Mouse (Mus musculus) bone marrow macrophage, adult 2 months (primary cell): Measurements from ENCODE around the gene Cox4i1. TPM values are rescaled to one million over a fixed set of nuclear protein-coding genes. Genes with fewer than 3 reads are reported as not detected.
A peak's percentile ranks its signal among the peaks of the same experiment; 100 is the strongest.

Source experiments
- H3K27ac ChIP-seq: 2 replicates; pipeline ENCODE4 v1.5.1; 2012; ENCODE audit warnings: low read depth, low read length; ENCODE audit not compliant: insufficient read depth
- H3K4me1 ChIP-seq: 2 replicates; pipeline ENCODE4 v1.6.1; 2012; ENCODE audit warnings: low read length; ENCODE audit not compliant: control insufficient read depth, insufficient read depth
- H3K4me3 ChIP-seq: 2 replicates; pipeline ENCODE4 v1.5.1; 2012; ENCODE audit warnings: mild to moderate bottlenecking, low read length, moderate library complexity; ENCODE audit not compliant: insufficient read depth
- CTCF ChIP-seq: IDR thresholded peaks from 2 replicates; pipeline ENCODE4 v1.5.1; 2012; ENCODE audit warnings: low read depth, mild to moderate bottlenecking, low read length, moderate library complexity
- POLR2A ChIP-seq: IDR thresholded peaks from 2 replicates; pipeline ENCODE4 v1.6.1; 2012; ENCODE audit warnings: mild to moderate bottlenecking, low read depth, low read length, borderline replicate concordance
- polyA plus RNA-seq: library from polyadenylated mRNA; stranded (reverse); fragments of >200 nt; gene quantifications from 2 replicates; pipeline ENCODE4 v1.2.4, GENCODE M21; 2012; ENCODE audit not compliant: missing spikeins, insufficient read depth, insufficient read length

The Cox4i1 gene
- polyA plus RNA-seq, 1 experiment = 607 TPM

- H3K27ac ChIP-seq = no peak overlapping the region
- no peak overlapping the region for H3K4me3 ChIP-seq
- TF ChIP-seq POLR2A = no peak
- no peak for TF ChIP-seq CTCF
- no peaks in the 10 kb centered on the region for H3K4me1 ChIP-seq
Measured at GRCm38 (mm10) chr8:120656322-120657052, 11.5 kb upstream of the Cox4i1 start.

GRCm38 (mm10) chr8:120657415-120657814, 10.6 kb upstream of the Cox4i1 start:
- H3K4me1 ChIP-seq = no peaks in the 10 kb centered on the region
- no peak overlapping the region for H3K27ac ChIP-seq
- H3K4me3 ChIP-seq = no peak overlapping the region
- TF ChIP-seq CTCF = no peak
- no peak for TF ChIP-seq POLR2A

- TF ChIP-seq CTCF (no peak), POLR2A (no peak)
- H3K4me3 ChIP-seq = peak overlapping the region; percentile 19; the same call in 1 of the 2 replicates
- H3K27ac ChIP-seq = peak overlapping the region; percentile 23
- H3K4me1 ChIP-seq = peaks cover 29% of the 10 kb centered on the region
Measured at GRCm38 (mm10) chr8:120664566-120664965, 3.5 kb upstream of the Cox4i1 start.

- H3K4me3 ChIP-seq = peak overlapping the region; percentile 99; the same call in 1 of the 2 replicates
- H3K27ac ChIP-seq = no peak overlapping the region
- TF ChIP-seq POLR2A = no peak
- no peak for TF ChIP-seq CTCF
- peaks cover 37% of the 10 kb centered on the region for H3K4me1 ChIP-seq
Measured at GRCm38 (mm10) chr8:120665726-120666455, 2.1 kb upstream of the Cox4i1 start.

GRCm38 (mm10) chr8:120666807-120667470, 1.1 kb upstream of the Cox4i1 start:
- peak overlapping the region; percentile 99 for H3K4me3 ChIP-seq
- 0 out of 2 replicates have a peak overlapping the region, but pooled peaks have one; percentile 13 for H3K27ac ChIP-seq
- no peak for TF ChIP-seq POLR2A
- peaks cover 46% of the 10 kb centered on the region for H3K4me1 ChIP-seq

GRCm38 (mm10) chr8:120668374-120668905, 418 bp downstream of the Cox4i1 start, which contains the start of gene Emc8:
Gene Emc8 (minus strand): TSS chr8:120668573.
- Histone ChIP-seq H3K4me1 (peaks cover 55% of the 10 kb centered on the region), H3K27ac (peak within 1 kb of the TSS; percentile 75), H3K4me3 (peak within 1 kb of the TSS; percentile 99)
- no peak for TF ChIP-seq POLR2A
- no peak for TF ChIP-seq CTCF

GRCm38 (mm10) chr8:120671775-120672174, 3.8 kb downstream of the Cox4i1 start:
- H3K27ac ChIP-seq = no peak overlapping the region
- TF ChIP-seq CTCF (no peak), POLR2A (no peak)
- peaks cover 31% of the 10 kb centered on the region for H3K4me1 ChIP-seq
- no peak overlapping the region for H3K4me3 ChIP-seq

- TF ChIP-seq POLR2A = no peak
- no peak for TF ChIP-seq CTCF
- H3K4me3 ChIP-seq = no peak overlapping the region
- H3K27ac ChIP-seq = no peak overlapping the region
- H3K4me1 ChIP-seq = peaks cover 31% of the 10 kb centered on the region; the same call in 1 of the 2 replicates
Measured at GRCm38 (mm10) chr8:120672626-120673229, 4.7 kb downstream of the Cox4i1 start.

- TF ChIP-seq POLR2A (no peak), CTCF (no peak)
- Histone ChIP-seq H3K4me1 (peaks cover 31% of the 10 kb centered on the region; the same call in 1 of the 2 replicates), H3K27ac (no peak overlapping the region), H3K4me3 (no peak overlapping the region)
Measured at GRCm38 (mm10) chr8:120673298-120673697, 5.3 kb downstream of the Cox4i1 start.

- H3K27ac ChIP-seq = no peak overlapping the region
- H3K4me1 ChIP-seq = peaks cover 24% of the 10 kb centered on the region; the same call in 1 of the 2 replicates
- no peak for TF ChIP-seq CTCF
- no peak for TF ChIP-seq POLR2A
- no peak overlapping the region for H3K4me3 ChIP-seq
Measured at GRCm38 (mm10) chr8:120675718-120676117, 7.7 kb downstream of the Cox4i1 start.
